Mouse (Mus musculus): ENCODE data around the gene Xiap.
"Not testable (repeated sequence)": the region's sequence is repeated elsewhere in the genome, so short reads cannot be mapped to it uniquely, and the experiment has no call there.

Xiap gene

GRCm38 (mm10) chrX:42059282-42060068 lies at the start of gene Xiap:
Gene Xiap (plus strand): TSS chrX:42059679.
- DNase-seq (ENCODE audit: low spot score), result no peak

- no peak for DNase-seq (ENCODE audit: low spot score)
Measured at GRCm38 (mm10) chrX:42012677-42013208, 46.7 kb upstream of the Xiap start.

- no peak for DNase-seq (ENCODE audit: low spot score)
Measured at GRCm38 (mm10) chrX:42013776-42014175, 45.7 kb upstream of the Xiap start.

- no peak for DNase-seq (ENCODE audit: low spot score)
Measured at GRCm38 (mm10) chrX:42014502-42014901, 45.0 kb upstream of the Xiap start.

DNA sequence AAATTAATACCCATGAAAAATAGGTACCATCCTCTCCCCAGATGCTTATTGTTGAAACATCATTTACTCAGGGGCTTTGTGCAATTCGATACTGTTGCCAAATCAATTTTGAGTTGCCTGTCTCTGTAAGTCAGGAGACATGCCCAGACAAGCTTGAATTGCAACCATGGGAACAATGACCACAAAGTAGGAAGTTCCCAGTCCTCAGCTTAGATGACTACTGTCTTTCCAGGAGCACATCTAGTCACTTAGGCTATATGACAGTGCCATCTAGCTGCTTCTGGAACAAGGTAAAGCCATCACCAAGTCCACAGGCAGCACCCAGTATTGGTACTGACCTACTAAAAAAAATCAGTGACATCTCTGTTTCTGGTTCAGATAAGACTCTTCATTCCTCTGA lies 41.4 kb upstream of the Xiap start:
- DNase-seq (ENCODE audit: low spot score), result no peak

GRCm38 (mm10) chrX:42019441-42019840 lies 40.0 kb upstream of the Xiap start:
- DNase-seq (ENCODE audit: low spot score), result no peak

- DNase-seq (ENCODE audit: low spot score), result not testable (repeated sequence)
Measured at GRCm38 (mm10) chrX:42025802-42026440, 33.6 kb upstream of the Xiap start.

DNA sequence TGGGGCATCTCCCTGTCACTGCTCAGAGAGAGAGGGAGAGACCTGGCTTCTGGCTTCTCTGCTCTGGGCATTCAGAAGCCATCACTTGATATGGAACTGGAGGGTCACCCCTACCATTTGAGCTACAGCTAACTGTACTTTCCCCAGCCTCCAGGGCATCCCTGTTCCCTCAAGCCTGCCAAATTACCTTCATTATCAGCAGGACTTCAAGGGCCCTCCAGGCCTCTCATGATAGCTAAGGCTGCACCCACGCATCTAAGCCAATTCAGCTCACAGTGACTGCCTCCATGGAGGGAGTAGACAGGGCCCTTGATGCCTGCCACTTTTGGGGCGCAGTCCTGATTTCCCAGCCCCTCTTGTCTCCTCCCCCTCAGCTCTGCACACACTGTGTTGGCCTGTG lies 32.5 kb upstream of the Xiap start:
- DNase-seq (ENCODE audit: low spot score), result not testable (repeated sequence)

DNA sequence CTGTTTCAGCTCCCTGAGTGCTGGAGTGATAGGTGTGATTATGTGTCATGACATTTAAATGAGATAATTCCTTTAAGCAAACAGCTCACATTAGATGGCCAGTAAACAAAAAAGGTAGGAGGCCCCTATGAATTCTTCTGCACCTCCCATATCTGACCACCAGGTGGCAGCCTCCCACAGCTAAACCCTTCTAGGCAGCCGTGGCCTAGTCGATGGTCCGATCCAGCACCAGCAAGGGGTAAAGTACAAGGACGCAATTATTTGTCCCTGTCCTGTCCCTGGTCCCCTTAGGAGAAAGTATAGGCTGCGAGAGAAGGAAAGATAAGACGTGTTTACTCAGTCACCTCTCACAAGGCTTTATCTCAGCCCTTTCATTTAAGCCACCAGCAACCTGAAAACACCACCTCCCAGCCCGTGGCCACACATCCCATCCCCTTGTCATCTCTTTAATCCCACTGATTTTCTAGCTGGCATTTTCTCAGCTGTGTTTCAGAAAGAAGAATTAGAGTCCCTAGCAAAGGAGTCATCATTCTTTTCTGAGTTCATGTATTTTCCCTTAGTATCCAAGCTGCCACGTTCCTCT lies 26.3 kb upstream of the Xiap start:
- peak; percentile 63 for DNase-seq (ENCODE audit: low spot score)

DNA sequence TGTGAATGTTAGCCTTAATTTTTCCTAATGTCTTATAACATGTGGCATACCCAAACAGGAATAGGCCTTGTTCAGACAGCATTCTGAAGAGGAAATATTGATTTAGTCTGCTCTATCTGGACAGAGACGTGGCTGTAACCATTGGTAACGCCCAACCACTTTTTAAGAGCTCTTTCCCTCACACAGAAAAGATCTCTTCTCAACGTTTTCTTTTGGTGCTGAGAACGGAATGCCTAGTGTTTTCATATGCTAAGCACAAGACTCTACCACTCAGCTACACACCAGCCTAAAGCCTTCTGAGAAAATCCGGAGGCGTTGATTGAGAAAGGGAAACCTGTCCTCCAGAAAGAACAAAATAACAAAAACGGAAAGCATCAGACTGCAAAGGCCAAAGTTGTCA lies 25.6 kb upstream of the Xiap start:
- DNase-seq (ENCODE audit: low spot score), result no peak

GRCm38 (mm10) chrX:42039481-42039880 lies 20.0 kb upstream of the Xiap start:
- no peak for DNase-seq (ENCODE audit: low spot score)

DNA sequence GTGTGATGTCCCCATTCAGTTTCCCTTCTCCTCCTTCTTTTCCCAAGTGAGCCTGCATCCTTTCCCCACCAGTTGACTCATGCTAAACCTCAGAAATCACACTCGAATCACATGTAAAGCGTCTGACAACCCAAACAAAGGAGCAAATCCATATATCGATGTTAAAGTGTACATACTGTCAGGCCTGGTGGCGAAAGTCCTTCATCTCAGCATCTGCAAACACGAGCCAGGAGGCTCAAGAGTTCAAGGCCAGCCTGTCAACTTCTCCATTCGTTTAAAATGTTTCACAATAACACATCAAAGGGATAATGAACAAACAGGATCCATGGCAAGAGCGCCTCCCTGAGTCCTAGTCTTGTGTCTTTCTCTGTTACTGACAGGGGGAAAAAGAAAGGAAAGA lies 14.5 kb upstream of the Xiap start:
- DNase-seq (ENCODE audit: low spot score), result no peak

DNA sequence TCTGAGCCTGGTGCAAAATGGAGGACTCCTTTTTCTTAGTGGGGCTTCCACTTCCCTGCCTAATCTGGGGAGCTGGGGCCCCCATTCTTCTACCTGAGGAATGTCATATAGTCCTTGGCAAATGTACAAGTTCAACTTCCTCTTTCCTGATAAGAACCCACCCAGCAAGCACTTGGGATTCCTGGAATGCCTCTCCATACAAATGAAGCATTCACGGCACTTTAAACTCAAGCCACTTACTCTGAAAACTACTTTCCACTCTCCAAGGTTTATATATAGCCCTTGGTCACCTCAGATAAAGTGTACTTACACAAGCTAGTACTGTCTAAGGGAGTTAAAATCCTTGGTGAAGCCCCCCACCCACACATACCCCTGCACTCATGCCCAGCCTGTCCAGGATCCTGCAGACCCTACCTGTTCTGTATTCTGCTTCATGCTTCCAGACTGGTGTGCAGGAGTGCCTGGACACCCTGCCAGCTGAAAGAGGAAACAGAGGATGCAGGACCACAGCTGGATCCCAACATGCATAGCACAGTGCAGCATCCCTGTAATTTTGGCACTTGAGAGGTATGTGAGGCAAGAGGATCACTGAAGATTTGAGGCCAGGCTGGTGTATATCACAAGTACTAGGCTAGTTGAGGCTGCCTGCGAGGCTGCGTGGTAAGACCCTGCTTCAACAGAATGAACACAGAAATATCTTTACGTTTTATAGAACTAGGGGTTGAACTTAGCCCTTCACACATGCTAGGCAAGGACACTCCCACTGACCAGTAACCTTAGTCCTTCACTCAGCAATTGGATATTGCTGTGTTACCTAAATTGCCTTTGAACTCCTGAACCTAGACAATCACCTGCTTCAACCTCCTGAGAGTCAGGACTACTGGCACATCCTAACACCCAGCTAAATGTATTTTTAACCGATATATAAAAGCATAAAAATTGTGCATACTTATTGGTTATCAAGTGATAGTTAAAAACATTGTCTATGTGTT lies 8.5 kb upstream of the Xiap start:
- no peak for DNase-seq (ENCODE audit: low spot score)

GRCm38 (mm10) chrX:42057012-42057411 lies 2.5 kb upstream of the Xiap start:
- no peak for DNase-seq (ENCODE audit: low spot score)

GRCm38 (mm10) chrX:42057873-42058272 lies 1.6 kb upstream of the Xiap start:
- DNase-seq (ENCODE audit: low spot score), result no peak

- DNase-seq (ENCODE audit: low spot score), result no peak
Measured at GRCm38 (mm10) chrX:42063621-42064020, 4.1 kb downstream of the Xiap start.

DNA sequence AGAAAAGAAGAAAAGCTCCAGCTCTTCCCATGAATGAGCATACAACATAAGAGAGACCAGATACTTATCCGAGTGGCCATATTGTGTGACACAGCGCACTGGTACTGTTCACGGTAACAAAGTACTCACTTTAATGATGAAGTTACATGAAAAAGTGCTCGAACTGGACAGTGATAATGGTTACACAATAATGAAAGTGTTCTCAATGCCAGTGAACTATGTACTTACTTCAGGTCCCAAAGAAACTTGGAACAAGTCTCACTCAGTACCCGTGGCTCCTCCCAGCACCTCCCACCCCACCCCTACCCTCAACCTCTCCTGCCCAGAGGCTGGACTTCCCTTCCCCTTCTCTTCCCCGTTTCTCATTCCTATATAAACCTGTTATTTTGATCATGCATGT lies 5.6 kb downstream of the Xiap start:
- DNase-seq (ENCODE audit: low spot score), result no peak

DNA sequence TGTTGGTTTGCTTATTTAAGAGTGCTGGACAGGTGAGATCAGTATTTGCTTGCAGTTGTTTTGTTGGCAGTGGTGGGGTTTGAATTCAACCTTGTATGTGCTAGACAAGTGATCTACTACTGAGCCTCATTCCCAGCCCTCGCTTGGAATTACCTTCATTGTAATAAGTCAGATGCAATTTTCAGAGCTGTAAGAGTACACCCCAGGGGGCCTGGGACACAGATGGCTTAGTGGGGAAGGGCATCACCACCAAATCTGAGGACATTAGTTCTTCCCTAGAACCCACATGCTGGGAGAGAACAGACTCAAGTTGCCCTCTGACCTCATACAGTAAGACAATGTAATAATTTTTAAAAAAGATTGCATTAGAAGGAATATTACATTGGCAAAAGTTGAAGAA lies 7.3 kb downstream of the Xiap start:
- no peak for DNase-seq (ENCODE audit: low spot score)

DNA sequence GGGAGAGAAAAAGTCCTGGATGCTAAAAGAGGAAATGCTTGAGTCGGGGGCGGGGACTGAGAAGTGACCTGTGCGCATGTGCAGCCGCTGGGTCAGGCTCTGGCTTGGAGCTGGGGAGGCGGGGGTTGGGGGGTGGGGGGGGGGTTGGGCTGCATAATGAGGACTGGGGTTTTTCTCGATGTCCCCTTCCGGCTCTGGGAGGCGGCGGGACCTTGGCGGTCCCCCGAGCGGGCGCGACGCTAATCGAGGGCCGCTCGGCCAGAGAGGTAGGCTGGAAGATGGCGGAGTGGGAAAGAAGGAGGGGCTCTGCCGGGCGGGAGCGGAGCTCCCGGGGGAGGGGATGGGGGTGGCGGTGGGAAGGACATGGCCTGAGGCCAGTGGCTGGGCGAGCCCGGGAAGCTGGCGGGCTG lies 8.3 kb downstream of the Xiap start:
- peak; percentile 69 for DNase-seq (ENCODE audit: low spot score)

DNA sequence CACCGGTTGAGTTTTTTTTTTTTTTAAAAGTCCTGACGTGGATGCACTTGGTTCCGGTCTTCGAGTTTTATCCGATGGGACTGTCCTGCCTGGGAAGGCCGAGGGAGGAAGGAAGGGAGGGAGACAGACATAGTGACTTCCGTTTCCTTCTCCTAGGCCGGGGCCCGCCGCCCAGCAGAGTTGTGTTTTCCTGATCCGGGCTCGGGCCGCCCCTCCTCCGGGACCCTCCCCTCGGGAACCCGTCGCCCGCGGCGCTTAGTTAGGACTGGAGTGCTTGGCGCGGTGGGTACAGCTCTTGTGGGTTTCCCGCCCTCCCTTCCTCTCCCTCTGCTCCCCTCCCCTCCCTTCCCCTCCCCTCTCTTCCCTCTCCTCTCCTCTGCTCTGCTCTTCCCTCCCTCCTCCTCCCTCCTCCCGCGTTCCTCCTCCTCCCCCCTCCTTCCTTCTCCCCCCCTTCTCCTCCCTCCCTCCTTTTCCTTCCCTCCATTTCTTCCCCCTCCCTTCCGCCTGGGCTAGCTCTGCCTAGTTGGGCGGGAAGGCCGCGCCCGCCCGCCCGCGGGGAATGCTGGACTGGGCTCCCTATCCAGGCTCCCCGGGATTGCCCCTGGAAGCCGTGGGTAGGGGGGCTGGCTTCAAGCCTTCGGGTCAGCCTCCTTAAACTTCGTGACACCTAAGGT lies 8.9 kb downstream of the Xiap start:
- DNase-seq (ENCODE audit: low spot score), result peak; percentile 78

GRCm38 (mm10) chrX:42068875-42069257 lies 9.4 kb downstream of the Xiap start:
- DNase-seq (ENCODE audit: low spot score), result no peak

Measured in ovary, postnatal 36 days (tissue).